In the genomic region with DNA sequence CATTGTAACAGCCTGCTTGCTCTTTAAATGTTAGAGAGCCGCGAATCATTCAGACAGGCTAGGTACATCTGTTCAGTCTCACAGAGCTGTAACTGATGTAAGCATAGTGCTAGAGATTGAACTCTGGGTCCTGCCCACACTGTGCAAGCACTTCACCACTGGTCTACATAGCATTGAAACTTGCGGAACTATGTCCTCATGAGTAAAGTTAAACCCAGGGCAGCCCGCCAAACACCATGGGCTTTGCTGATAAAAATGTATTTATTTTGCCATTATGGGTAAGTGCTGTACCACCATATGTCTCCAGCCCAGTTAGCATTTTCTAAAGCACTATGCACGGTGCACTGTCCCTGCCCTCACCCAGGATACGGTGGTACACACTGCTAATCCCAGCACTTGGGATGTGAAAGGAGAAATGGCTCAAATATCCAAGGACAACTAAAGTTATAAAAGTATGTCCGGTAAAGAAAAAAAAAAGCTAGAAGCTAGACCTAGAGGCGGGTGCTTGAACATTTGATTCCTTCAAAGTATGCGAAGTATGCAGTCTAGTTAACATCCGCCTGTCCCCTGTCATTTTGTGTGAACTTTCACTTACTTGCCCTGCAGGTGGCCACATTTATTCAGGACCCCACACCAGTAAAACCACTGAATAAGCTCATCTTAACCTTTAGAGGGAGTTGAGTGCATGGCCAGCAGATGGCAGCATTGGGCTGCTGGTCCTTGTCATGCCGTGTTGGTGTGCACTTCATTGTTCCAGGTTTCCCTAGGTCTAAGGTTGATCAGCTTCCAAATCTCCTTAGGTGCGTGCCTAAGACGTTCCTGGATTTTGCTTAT, we compare ENCODE assay signal across 7 mouse cellular contexts. TPM values are rescaled to one million over a fixed set of nuclear protein-coding genes. Genes with fewer than 3 reads are reported as not detected.
DNase-seq lines count a peak whose midpoint lies in the region; ATAC-seq lines count a peak whose summit lies in the region.

No protein-coding gene starts in this region.

- intact Hi-C loops in left cerebral cortex, postnatal 36 days (cut with DNase I), result loop anchor here (5.0 kb wide), 1 partner anchor 133 kb away; no protein-coding TSS in a partner anchor

- H3K4me2 ChIP-seq in intestine, embryonic 16.5 days (ENCODE audit: low read depth, low read length), result no peak overlapping the region
- no peak overlapping the region for H3K4me2 ChIP-seq in midbrain, embryonic 11.5 days

- no peaks in the 10 kb centered on the region for H3K36me3 ChIP-seq in intestine, embryonic 16.5 days (ENCODE audit: control insufficient read depth, insufficient read depth, low read length)
- H3K36me3 ChIP-seq in midbrain, embryonic 11.5 days (ENCODE audit: control insufficient read depth, insufficient read depth, low read length), result no peaks in the 10 kb centered on the region

- peak; percentile 83 for DNase-seq in adrenal gland, adult 2 months
- peak; percentile 87 for DNase-seq in embryo, embryonic 11.5 days (ENCODE audit: low read depth, low spot score)
- peak; percentile 93 for DNase-seq in gonadal fat pad, adult 2 months (ENCODE audit: low read depth)
- DNase-seq in left cerebral cortex, postnatal 36 days (ENCODE audit: low spot score in 2 of 2), result peak; percentile 68 to 69
- DNase-seq in midbrain, embryonic 11.5 days (ENCODE audit: low spot score, missing footprints), result peak; percentile 98
- peak; percentile 89 for DNase-seq in skeletal muscle tissue, adult 2 months (ENCODE audit: low read depth, low spot score)

- H3K9me3 ChIP-seq in intestine, embryonic 16.5 days (ENCODE audit: control insufficient read depth, low read length), result no peaks in the 10 kb centered on the region
- H3K9me3 ChIP-seq in midbrain, embryonic 11.5 days (ENCODE audit: control insufficient read depth, low read length), result no peaks in the 10 kb centered on the region

- H3K27ac ChIP-seq in intestine, embryonic 16.5 days (ENCODE audit: low read length), result peak overlapping the region; percentile 58
- H3K27ac ChIP-seq in midbrain, embryonic 11.5 days (ENCODE audit: low read depth, low read length), result no peak overlapping the region

- H3K9ac ChIP-seq in intestine, embryonic 16.5 days (ENCODE audit: low read depth, low read length), result peak overlapping the region; percentile 41; the same call in 1 of the 2 replicates
- no peak overlapping the region for H3K9ac ChIP-seq in midbrain, embryonic 11.5 days (ENCODE audit: low read length)

- peaks cover 15% of the 10 kb centered on the region for H3K4me1 ChIP-seq in intestine, embryonic 16.5 days (ENCODE audit: control insufficient read depth, insufficient read depth, low read length)
- no peaks in the 10 kb centered on the region for H3K4me1 ChIP-seq in midbrain, embryonic 11.5 days (ENCODE audit: control insufficient read depth, insufficient read depth, low read length)

- H3K27me3 ChIP-seq in intestine, embryonic 16.5 days (replicated peaks; ENCODE audit: control insufficient read depth, insufficient read depth, low read length), result no peaks in the 10 kb centered on the region
- no peaks in the 10 kb centered on the region for H3K27me3 ChIP-seq in midbrain, embryonic 11.5 days (ENCODE audit: control insufficient read depth, insufficient read depth, low read length)

- ATAC-seq in intestine, embryonic 16.5 days, result peak; percentile 79
- peak; percentile 86 for ATAC-seq in midbrain, embryonic 11.5 days (ENCODE audit: low FRiP score)

- no peak overlapping the region for H3K4me3 ChIP-seq in intestine, embryonic 16.5 days (ENCODE audit: low read length)
- H3K4me3 ChIP-seq in midbrain, embryonic 11.5 days (ENCODE audit: low read depth, low read length), result no peak overlapping the region

- 33% methylated on average over 13 of the region's 13 CpGs for WGBS in intestine, embryonic 16.5 days
- 55% methylated on average over 13 of the region's 13 CpGs for WGBS in midbrain, embryonic 11.5 days

RNA-seq across cellular contexts. Expression of a gene that starts 9.9 kb away (rescaled TPM):
- 10 to 100 TPM; 37.4 to 45.0 TPM for total RNA-seq in adrenal gland, adult 2 months (2021)
- 19.5 and 28.5 TPM in 2 replicates for polyA plus RNA-seq in adrenal gland, adult 2 months (2012; rRNA removed)
- polyA plus RNA-seq in gonadal fat pad, adult 2 months (2012; rRNA removed), result 14.4 and 18.1 TPM in 2 replicates
- 4.9 TPM in 2 replicates for polyA plus RNA-seq in intestine, embryonic 16.5 days (2015; fragmentation: Nextera tagmentation; extraction: Ambion mirVana)
- total RNA-seq in left cerebral cortex, postnatal 36 days (2021), result 10 to 100 TPM; 49.8 to 54.2 TPM
- 11.6 and 12.9 TPM in 2 replicates for polyA plus RNA-seq in midbrain, embryonic 11.5 days (2014; fragmentation: Nextera tagmentation; extraction: Ambion mirVana)
